Mouse (Mus musculus) ES-Bruce4 (cell line): ENCODE measurements around the gene Psmb5.

Source experiments
- CTCF ChIP-seq: IDR thresholded peaks from one replicate; pipeline ENCODE4 v1.8.1; 2011; ENCODE audit warnings: low read depth, low read length
- POLR2A ChIP-seq: IDR thresholded peaks from one replicate; pipeline ENCODE4 v1.8.1; 2011; ENCODE audit warnings: low read length; ENCODE audit not compliant: insufficient read depth

GRCm38 (mm10) chr14:54651556-54651955, 33.7 kb upstream of the Psmb5 start:
- TF ChIP-seq POLR2A (no peak), CTCF (no peak)
